Mouse (Mus musculus) cortical plate, adult 2 months (tissue): Measurements from ENCODE around the gene Slc38a3.

Source experiments
- CTCF ChIP-seq: fragments of 200-500 bp; IDR thresholded peaks from 2 replicates; pipeline ENCODE4 v1.5.1; 2011; ENCODE audit warnings: mild to moderate bottlenecking, control low read depth, low read length; ENCODE audit not compliant: insufficient read depth; ENCODE audit errors: extremely low read depth
- POLR2A ChIP-seq: fragments of 200-500 bp; IDR thresholded peaks from 2 replicates; pipeline ENCODE4 v1.6.1; 2011; ENCODE audit warnings: mild to moderate bottlenecking, low read length, control low read depth; ENCODE audit not compliant: insufficient read depth; ENCODE audit errors: extremely low read depth

DNA sequence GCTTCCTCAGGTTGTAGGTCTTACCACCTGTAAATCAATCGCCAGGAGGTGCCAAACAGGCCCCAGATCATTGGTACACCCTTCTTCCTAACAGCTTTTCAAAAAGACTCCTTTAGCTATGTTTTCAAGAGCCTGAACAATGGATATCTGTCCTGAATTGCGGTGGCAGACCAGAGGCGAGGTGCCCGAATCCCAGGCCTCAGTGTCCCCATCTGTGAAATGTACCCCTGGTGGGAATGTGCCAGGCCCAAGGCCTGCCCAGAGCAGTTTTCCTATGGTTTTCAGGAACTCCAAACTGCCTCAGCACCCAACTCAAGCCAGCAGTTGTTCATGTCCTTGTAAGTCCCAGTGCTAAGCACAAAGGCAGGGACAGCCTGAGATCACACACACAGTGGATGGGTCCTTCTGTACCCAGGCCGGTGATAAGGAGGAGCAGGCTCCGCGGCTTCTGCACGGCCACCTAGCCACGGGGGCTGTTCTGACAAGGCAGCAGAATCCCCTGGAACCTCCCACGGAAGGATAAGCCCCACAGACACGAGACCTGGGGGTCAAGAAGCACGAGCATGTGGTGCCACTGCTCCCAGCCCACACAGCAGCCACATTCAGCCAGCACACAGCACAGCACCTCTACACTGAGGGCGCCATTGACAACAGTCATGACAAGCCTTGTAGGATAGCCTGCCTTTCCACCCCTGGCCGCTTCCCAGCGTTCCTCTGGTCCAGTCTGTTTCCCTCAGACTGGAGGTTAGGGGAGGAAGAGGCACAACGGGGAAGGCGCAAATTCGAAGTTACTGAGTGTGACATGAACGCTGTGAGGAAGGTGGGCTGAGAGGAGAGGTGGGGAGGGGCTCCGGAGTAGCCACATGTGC lies 41.7 kb downstream of the Slc38a3 start:
- no peak for TF ChIP-seq CTCF
- no peak for TF ChIP-seq POLR2A
